Mouse (Mus musculus) WW6 (cell line): Measurements from ENCODE around the gene Mllt6.
"Not testable (repeated sequence)": the region's sequence is repeated elsewhere in the genome, so short reads cannot be mapped to it uniquely, and the experiment has no call there.

Experiments used
- DNase-seq: peaks from one replicate; pipeline ENCODE4 v3.0.0-alpha.2; 2013; ENCODE audit warnings: low read depth, low spot score

Gene Mllt6

DNA sequence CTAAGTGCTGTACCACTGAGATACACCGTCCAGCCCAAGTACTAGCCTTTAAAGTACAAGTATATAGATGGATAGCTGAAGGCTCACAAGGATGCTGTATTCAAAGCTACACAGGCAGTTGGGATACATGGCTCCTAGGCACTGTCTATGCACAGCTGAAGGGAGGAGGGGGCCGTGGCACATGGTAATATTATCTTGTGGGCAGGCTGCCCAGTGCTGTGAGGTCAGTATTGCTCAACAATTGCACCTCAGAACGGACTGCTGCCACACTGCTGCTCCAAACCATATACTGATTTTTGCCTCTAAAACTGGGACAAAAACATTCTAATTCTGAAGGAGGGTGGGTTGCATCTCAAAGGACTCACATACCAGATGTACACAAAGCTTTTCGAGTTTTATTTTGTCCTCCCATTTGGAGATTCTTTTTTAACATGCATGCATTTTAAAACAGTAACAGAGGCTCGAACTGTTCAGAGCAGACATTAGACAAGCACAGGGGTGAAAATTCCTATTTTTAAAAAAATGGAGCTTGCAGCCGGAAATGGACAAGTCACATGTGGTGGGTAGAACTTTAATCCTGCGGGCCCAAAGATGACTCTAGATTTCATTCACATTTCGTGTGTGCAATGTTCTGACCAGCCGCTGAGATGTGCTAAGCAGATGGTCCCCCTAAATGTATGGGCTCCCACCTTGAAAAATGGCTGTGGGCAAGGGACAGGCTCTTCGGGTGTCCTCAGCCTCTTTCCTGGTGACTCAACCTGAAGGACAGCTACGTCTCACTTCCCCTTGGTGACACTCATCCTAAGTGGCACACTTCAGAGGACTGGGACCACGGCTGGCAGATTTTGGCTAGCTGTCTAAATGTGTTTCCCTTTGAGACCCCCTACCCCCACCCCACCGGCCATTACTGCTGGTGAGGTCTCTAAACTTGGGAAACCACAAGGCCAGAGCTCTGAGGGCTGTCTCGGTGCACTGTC is 51.9 kb downstream of the Mllt6 start:
- DNase-seq = no peak

GRCm38 (mm10) chr11:97716021-97716420 is 52.8 kb downstream of the Mllt6 start:
- no peak for DNase-seq

DNA sequence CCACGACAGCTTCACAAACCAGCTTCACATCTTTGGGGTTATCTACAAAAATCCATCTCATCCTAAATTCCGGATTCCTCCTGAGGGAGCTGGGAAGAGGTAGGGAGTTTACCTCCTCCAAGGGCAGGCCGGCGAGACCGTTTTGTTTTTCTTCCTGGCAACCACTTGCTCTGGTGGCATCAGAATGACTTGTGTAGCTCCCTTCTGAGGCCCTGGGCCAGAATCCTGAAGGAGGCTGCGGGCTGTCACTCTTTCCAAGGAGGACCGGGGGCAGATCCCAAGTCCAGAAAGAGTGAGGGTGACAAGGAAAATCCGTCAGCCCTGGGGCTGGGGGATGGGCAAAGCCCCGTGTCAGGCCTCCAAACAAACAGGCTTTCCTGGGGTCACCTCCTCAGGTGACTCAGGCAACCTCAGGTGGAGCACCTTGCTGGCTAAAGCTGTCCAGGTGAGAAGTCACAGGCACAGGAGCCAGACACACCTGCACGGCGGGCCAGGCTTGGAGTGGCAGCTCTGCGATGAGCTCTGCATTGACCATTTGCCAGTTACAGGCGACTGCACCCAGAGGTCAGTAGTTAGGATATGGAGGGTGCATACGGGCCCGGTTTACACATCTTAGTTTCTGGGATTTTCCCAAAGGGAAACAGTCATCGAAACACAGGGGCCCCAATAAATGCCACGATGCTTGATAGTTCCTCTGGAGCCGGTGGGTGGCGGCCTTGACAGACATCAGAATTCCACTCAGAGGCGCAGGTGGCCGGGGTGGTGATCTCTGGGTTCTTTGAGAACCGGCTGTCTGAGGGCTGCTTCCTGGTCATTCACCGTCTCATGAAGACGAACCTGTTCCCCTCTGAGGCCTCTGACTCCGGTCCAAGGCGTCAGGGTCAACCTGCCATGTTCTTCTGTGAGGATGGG is 54.4 kb downstream of the Mllt6 start:
- no peak for DNase-seq

DNA sequence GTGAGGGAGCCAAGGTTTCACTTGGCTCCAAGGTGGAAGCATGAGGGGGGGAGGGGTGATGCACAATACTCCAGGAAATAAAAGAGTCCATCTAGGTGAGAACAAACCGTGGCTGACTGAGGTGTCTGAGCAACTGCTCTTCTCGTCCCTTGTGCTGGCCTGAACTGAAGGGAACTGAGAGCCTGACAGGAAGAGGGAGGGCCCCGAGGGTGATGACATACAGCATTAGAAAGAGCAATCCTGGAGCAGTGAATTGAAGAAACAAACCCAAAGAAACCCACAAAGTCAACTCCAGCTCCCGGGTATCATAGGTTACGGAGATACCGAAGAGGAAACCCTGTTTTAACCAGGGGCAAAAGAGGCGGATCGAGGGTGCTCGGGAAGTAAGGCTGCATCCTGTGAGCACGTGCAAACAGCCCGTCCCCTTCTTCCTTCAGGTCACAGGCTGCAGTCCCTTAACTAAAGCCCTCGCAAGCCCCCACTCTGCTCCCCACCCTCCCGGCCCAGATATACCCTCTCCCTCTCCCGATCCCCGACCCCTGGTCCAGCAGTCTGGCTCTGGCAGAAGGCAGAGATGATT is 55.2 kb downstream of the Mllt6 start:
- no peak for DNase-seq

DNA sequence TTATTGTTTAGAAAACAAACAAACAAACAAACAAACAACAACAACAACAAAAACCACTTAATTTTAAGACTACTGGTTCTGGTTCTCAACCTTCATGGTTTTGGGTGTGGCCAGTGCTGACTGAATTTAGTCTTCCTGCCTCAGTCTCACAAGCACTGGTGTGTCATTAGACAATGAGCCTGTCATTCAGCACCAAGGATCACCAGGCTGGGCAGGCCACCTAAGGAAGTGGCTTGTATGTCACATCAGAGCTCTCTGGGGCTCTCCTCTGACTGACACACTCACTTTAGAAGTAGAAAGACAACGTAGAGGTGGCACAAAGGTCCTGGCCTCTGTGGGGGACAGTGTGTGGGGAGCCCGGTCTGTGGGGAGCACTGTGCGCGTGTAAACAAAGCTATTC is 55.8 kb downstream of the Mllt6 start:
- no peak for DNase-seq

- DNase-seq = no peak
These were observed 58.1 kb downstream of the Mllt6 start for GRCm38 (mm10) chr11:97721338-97721737.

DNA sequence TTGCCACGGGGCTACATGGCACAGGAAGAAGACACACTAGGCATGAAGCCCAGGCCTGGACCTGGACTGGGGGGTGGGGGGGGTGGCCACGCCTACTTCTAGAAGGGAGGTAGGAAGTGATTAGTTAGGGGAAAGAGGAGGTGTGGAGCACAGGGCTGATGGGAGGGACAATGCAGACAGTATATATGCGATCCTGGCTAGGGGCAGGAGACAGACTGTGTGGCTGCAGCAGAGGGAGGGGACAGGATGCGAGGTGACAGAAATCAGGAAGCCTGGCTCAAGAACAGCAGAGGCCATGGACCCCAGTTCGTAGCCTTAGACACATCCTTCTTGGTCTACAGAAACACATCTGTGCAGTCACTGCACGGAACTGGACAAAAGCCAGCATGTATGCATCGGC is 60.5 kb downstream of the Mllt6 start:
- DNase-seq = no peak

GRCm38 (mm10) chr11:97728311-97728710 is 65.1 kb downstream of the Mllt6 start:
- DNase-seq = no peak

DNA sequence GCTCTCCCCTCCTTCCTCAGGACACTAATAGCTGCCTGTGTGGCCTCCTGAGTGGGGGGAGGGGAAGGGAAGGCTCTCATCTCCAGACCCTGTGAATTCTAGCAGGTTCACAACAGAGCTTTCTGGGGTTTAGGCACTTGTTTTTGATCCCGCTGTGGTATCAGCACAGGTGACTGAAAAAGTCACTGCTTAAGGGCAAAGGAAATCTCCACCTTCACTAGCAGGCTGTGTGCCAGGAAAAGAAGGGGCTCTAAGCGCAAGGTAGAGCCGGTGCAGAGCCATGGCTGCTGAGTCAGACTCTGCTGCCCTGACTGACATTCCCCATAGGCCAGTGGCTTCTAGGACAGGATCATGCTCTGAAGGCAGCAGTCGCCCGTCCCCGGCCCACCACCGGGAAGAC is 65.5 kb downstream of the Mllt6 start:
- DNase-seq = no peak

DNA sequence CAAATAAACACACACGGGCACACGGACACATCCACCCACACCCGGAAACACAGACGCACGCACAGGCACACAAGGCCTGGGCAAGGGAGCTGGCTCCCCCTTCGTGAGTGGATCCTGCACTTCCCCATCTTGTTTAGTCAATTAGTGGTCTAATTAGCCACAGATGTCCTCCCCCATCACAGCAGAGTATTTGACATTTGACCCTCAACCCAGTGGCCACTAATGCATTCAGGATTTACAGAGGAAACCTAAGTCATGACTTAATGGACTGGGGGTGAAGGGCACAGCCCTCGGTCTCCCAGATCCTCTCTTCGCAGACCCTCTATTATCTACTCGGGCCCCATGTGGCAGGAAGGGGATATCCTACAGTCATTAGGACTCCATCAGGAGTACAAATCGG is 70.5 kb downstream of the Mllt6 start:
- no peak for DNase-seq

DNA sequence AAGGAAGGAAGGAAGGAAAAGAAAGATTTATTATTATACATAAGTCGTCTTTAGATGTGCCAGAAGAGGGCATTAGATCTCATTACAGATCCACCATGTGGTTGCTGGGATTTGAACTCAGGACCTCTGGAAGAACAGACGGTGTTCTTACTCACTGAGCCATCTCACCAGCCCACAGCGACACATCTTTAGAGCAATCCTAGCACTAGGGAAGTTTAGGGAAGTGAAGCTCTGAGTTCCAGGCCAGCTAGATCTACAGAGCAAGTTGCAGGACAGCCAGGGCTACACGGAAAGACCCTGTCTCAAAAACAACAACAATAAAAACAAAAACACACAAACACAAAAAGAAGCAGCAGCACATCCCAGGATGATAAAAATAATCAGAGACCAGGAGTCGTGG is 71.6 kb downstream of the Mllt6 start:
- not testable (repeated sequence) for DNase-seq
